Mouse (Mus musculus): Measurements from ENCODE around the gene Lcn6. TPM values are rescaled to one million over a fixed set of nuclear protein-coding genes. Genes with fewer than 3 reads are reported as not detected.
"Not testable (repeated sequence)": the region's sequence is repeated elsewhere in the genome, so short reads cannot be mapped to it uniquely, and the experiment has no call there.

Lcn6 gene
- polyA plus RNA-seq, 2 experiments from 2014 or later: not detected

DNA sequence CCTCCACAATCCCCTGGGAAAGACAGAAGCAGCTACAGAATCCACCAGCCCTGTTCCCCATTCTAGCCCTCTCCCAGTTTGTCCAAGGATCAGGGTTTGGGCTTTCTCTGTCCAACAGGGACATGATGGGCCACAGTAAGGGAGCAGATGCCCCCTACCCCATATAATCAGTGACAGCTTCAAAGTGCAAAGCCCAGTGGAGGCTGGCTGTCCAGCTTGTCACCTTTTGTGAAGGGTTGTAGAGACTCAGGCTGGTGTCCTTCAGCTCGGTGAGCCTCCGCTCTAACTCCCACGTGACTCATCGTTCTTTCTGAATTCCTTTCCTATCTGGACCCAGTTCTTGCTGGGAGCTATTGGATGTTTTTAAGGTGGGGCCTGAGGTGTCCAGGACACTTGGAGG, 27.1 kb downstream of the Lcn6 start:
- ATAC-seq: no peak

DNA sequence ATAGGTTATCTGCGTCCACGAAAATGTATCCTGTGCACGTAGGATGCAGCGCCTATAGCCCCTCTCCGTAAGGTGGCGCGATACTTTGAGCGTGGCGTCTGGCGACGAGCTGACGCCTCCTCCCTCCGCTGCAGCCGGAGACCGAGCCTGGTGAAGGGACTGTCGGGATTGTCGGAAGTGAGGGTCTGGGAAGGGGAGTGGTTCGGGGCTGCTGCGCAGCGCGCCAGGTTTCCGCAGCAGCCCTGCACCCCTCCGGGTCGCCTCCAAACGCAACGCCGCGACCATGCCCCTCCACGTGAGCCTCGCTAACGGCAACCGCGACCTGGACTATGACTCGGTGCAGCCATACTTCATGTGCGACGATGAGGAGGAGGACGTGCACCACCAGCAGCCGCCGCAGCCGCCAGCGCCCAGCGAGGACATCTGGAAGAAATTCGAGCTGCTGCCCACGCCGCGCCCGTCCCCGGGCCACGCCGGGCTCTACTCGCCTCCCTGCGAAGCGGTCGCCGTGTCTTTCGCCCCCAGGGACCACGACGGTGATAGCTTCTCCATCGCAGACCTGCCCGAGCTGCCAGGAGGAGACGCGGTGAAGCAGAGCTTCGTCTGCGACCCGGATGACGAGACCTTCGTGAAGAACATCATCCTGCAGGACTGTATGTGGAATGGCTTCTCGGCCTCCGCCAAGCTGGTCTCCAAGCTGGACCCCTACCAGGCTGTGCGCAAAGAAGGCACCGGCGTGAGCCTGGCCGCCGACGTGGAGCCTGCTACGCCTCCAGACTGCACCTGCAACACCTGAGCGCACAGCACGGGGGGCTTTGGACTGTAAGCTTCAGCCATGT, 30.3 kb downstream of the Lcn6 start, which contains the start of gene Bmyc:
Bmyc (plus strand) TSS at position 97 of the 839 bp plus-strand sequence.
- peak; percentile 90 for ATAC-seq

DNA sequence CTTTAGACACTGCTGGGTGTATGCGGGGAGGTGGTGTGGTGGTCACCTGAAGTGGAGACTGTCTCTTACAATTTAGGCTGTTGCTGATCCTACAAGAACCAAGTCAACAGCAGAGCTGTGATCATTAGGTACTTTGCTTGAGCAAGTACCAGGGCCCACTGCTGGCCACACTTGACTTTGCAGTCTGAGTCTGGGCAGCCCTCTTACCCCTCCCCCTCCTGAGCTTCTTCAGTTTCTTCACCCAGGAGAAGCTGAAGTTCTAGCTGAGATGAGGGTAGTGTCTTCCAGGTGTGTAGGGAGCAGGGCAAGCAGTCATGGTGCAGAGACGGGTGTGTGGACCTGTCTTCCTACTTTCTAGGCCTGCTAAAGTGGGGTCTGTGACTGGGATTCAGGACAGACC, 31.5 kb downstream of the Lcn6 start:
- peak; percentile 38 for ATAC-seq

DNA sequence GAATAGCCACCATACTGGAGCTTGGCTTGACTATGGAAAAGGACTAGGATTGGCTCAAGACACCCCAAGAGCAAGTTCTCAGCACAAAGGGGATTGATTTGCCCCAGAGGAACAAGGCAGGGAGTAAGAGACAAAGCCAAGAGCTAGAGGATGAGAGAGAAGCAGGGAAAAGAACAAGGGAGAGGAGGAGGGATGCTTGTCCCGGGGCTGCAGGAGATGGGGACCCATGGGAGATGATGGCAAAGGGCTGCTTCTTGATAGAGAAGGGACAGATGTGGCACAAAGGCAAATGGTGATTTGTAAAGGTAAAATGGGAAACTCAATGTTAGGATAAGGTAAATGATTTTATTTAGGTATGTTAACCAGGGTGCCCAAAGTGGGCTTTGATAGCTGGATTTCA, 32.5 kb downstream of the Lcn6 start:
- ATAC-seq: not testable (repeated sequence)

DNA sequence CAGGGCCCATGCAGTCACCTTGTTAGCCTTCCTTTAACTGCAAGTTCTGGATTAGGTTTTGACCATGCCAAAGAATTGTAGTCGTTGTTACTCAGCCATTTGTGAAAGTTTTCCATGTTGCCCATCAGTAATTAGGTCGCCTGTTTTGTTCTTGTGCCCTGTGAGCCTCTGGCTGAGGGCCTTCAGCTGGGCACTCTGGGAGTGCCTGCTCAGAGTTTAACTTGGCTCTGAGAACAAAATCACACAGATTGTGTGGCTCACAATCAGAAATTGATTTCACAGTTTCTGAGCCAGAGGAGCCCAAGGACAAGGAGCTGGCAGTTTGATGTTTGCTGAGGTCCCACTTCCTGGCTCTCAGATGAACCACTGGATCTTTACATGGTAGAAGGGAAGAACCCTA, 33.2 kb downstream of the Lcn6 start:
- ATAC-seq: not testable (repeated sequence)

DNA sequence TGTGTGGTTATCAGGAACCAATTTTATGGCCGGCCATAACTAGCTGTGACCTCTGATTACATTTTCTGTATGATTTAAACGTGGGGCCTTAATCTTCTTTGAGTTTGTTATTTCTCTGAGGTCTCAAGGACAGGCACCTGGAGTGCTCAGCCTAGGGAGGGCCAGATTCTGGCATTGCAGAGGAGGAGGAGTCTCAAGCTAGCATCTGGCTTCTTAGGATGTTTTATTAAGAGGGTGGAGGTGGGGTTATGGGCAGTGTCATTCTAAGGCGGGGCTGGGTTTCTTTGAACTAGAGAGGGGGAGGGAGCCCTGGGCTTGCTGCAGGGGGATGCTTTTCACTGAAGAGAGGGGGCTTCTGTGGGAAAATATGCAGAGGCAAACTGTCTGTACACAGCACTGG, 35.1 kb downstream of the Lcn6 start:
- not testable (repeated sequence) for ATAC-seq

DNA sequence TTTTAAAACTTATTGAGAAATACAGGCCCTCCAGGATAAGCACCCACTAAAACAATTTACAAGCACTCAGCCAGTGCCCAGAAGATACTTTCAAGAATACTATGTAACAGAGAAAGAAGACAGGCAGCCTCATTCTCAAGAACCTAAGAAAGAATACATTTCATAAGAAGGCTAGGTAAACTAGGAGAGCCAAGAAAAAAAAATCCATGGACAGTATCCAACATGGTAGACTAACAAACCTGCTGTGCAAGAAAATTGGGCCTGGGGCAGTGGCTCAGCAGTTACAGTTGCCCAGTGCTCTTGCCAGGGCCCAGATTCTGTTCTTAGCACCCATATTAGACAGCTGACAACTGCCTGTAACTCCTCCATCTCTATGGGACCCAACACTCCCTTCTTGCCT, 40.6 kb downstream of the Lcn6 start:
- no peak for ATAC-seq

Other genes with a start within 250 kb of the Lcn6 start
- 10 to 100 TPM; 32.8 to 41.4 TPM for gene Abca2, start 248.1 kb upstream of the Lcn6 start, polyA plus RNA-seq (2017; shearing (Covaris generic))
- 1 to 10 TPM; 2.0 to 2.2 TPM for gene Clic3, start 219.9 kb upstream of the Lcn6 start, polyA plus RNA-seq (2017; shearing (Covaris generic))
- 10 to 100 TPM; 72.8 to 74.8 TPM for gene Paxx, start 215.7 kb upstream of the Lcn6 start, polyA plus RNA-seq (2017; shearing (Covaris generic))
- not detected for gene Ptgds, start 206.7 kb upstream of the Lcn6 start, polyA plus RNA-seq (2017; shearing (Covaris generic))
- not detected for gene Lcn12, start 182.9 kb upstream of the Lcn6 start, polyA plus RNA-seq (2017; shearing (Covaris generic))
- 10 to 100 TPM; 51.3 to 71.1 TPM for gene Fbxw5, start 176.0 kb upstream of the Lcn6 start, polyA plus RNA-seq (2017; shearing (Covaris generic))
- 1 to 10 TPM; 3.1 to 3.2 TPM for gene C8g, start 175.1 kb upstream of the Lcn6 start, polyA plus RNA-seq (2017; shearing (Covaris generic))
- 10 to 100 TPM; 60.9 to 67.0 TPM for gene Traf2, start 129.8 kb upstream of the Lcn6 start, polyA plus RNA-seq (2017; shearing (Covaris generic))
- 100 to 1,000 TPM; 290 to 402 TPM for gene Edf1, start 118.9 kb upstream of the Lcn6 start, polyA plus RNA-seq (2017; shearing (Covaris generic))
- gene Mamdc4, start 101.9 kb upstream of the Lcn6 start, polyA plus RNA-seq (2017; shearing (Covaris generic)): under 1 TPM; 0.40 to 0.91 TPM
- 10 to 100 TPM; 55.3 to 61.6 TPM for gene Phpt1, start 101.6 kb upstream of the Lcn6 start, polyA plus RNA-seq (2017; shearing (Covaris generic))
- under 1 TPM in 1 of 2 experiments, not detected in 1; 0.07 TPM for gene Ajm1, start 95.0 kb upstream of the Lcn6 start, polyA plus RNA-seq (2017; shearing (Covaris generic))
- 10 to 100 TPM; 16.1 to 19.8 TPM for gene Rabl6, start 68.3 kb upstream of the Lcn6 start, polyA plus RNA-seq (2017; shearing (Covaris generic))
- gene Ccdc183, start 59.1 kb upstream of the Lcn6 start, polyA plus RNA-seq (2017; shearing (Covaris generic)): not detected
- gene Tmem141, start 54.8 kb upstream of the Lcn6 start, polyA plus RNA-seq (2017; shearing (Covaris generic)): 1 to 10 TPM in 1 of 2 experiments, not detected in 1; 1.8 TPM
- gene Fcna, start 48.8 kb upstream of the Lcn6 start, polyA plus RNA-seq (2017; shearing (Covaris generic)): 1 to 10 TPM in 1 of 2 experiments, under 1 TPM in 1; 0.83 to 1.7 TPM
- not detected for gene Lcn8, start 23.7 kb upstream of the Lcn6 start, polyA plus RNA-seq (2017; shearing (Covaris generic))
- not detected for gene Lcn5, start 18.8 kb upstream of the Lcn6 start, polyA plus RNA-seq (2017; shearing (Covaris generic))
- not detected for gene Lcn10, start 5.9 kb downstream of the Lcn6 start, polyA plus RNA-seq (2017; shearing (Covaris generic))
- gene Obp2a, start 23.3 kb downstream of the Lcn6 start, polyA plus RNA-seq (2017; shearing (Covaris generic)): not detected
- gene Bmyc, start 30.0 kb downstream of the Lcn6 start, polyA plus RNA-seq (2017; shearing (Covaris generic)): 10 to 100 TPM; 61.8 to 76.5 TPM
- gene Obp2b, start 60.2 kb downstream of the Lcn6 start, polyA plus RNA-seq (2017; shearing (Covaris generic)): not detected
- gene Lcn3, start 88.8 kb downstream of the Lcn6 start, polyA plus RNA-seq (2017; shearing (Covaris generic)): not detected
- gene Lcn11, start 100.2 kb downstream of the Lcn6 start, polyA plus RNA-seq (2017; shearing (Covaris generic)): not detected
- gene Gm13539, start 105.5 kb downstream of the Lcn6 start, polyA plus RNA-seq (2017; shearing (Covaris generic)): not detected
- not detected for gene Glt6d1, start 139.1 kb downstream of the Lcn6 start, polyA plus RNA-seq (2017; shearing (Covaris generic))
- gene Lcn9, start 146.4 kb downstream of the Lcn6 start, polyA plus RNA-seq (2017; shearing (Covaris generic)): not detected
- gene Sohlh1, start 170.5 kb downstream of the Lcn6 start, polyA plus RNA-seq (2017; shearing (Covaris generic)): under 1 TPM in 1 of 2 experiments, not detected in 1; 0.38 TPM
- gene Kcnt1, start 186.9 kb downstream of the Lcn6 start, polyA plus RNA-seq (2017; shearing (Covaris generic)): under 1 TPM in 1 of 2 experiments, not detected in 1; 0.34 TPM

Data from activated CD4-positive, CD25-positive, alpha-beta regulatory T cell, adult 4 months (primary cell).